Mouse (Mus musculus) heart, embryonic 10.5 days (tissue): ENCODE data around the gene Hdac10. TPM values are rescaled to one million over a fixed set of nuclear protein-coding genes. Genes with fewer than 3 reads are reported as not detected.

Experiments used
- DNase-seq: peaks from one replicate; pipeline ENCODE4 v3.0.0-alpha.2; 2017; ENCODE audit warnings: low spot score
- H3K27ac ChIP-seq: fragments of 300-500 bp; sonication (generic); 2 replicates; pipeline ENCODE4 v1.5.1; 2016; ENCODE audit warnings: mild to moderate bottlenecking
- H3K27me3 ChIP-seq: fragments of 300-500 bp; sonication (generic); 2 replicates; pipeline ENCODE4 v1.6.1; 2016; ENCODE audit warnings: mild to moderate bottlenecking; ENCODE audit not compliant: poor library complexity, insufficient read depth, severe bottlenecking
- H3K36me3 ChIP-seq: fragments of 300-500 bp; sonication (generic); 2 replicates; pipeline ENCODE4 v1.6.1; 2016; ENCODE audit warnings: mild to moderate bottlenecking, moderate library complexity
- H3K4me1 ChIP-seq: fragments of 300-500 bp; sonication (generic); 2 replicates; pipeline ENCODE4 v1.6.1; 2016; ENCODE audit warnings: mild to moderate bottlenecking
- H3K4me3 ChIP-seq: fragments of 300-500 bp; sonication (generic); 2 replicates; pipeline ENCODE4 v1.5.1; 2016; ENCODE audit warnings: mild to moderate bottlenecking, moderate library complexity
- H3K9me3 ChIP-seq: fragments of 300-500 bp; sonication (generic); 2 replicates; pipeline ENCODE4 v1.6.1; 2016; ENCODE audit warnings: mild to moderate bottlenecking, moderate library complexity
- WGBS: fragments of 180-500 bp; shearing (Covaris S2); methylation state at CpG from one replicate; pipeline ENCODE4 v1.1.7; 2016; 5-methylcytosine and 5-hydroxymethylcytosine counted together
- polyA plus RNA-seq: library from polyadenylated mRNA; unstranded; fragments of >200 nt; fragmentation: Nextera tagmentation; extraction: Ambion mirVana; gene quantifications from 2 replicates; pipeline ENCODE4 v1.2.1, GENCODE M21; 2016

Gene Hdac10
- polyA plus RNA-seq, 1 experiment from 2014 or later = 18.5 TPM

GRCm38 (mm10) chr15:89168922-89169321 is 40.4 kb upstream of the Hdac10 start:
- peak overlapping the region; percentile 46 for H3K4me3 ChIP-seq
- H3K9me3 ChIP-seq = no peaks in the 10 kb centered on the region

GRCm38 (mm10) chr15:89165478-89165877 is 37.0 kb upstream of the Hdac10 start:
- no peak for DNase-seq
- Histone ChIP-seq H3K4me3 (no peak overlapping the region), H3K4me1 (peaks cover 28% of the 10 kb centered on the region), H3K36me3 (peaks cover 87% of the 10 kb centered on the region), H3K27me3 (no peaks in the 10 kb centered on the region), H3K9me3 (no peaks in the 10 kb centered on the region), H3K27ac (no peak overlapping the region)
- 92% methylated on average over 12 of the region's 12 CpGs for WGBS

More at GRCm38 (mm10) chr15:89168922-89169321, 40.4 kb upstream of the Hdac10 start:
- peaks cover 61% of the 10 kb centered on the region for H3K4me1 ChIP-seq
- H3K36me3 ChIP-seq = peaks cover 53% of the 10 kb centered on the region
- DNase-seq = no peak
- WGBS = 41% methylated on average over 10 of the region's 10 CpGs
- H3K27me3 ChIP-seq = no peaks in the 10 kb centered on the region
- H3K27ac ChIP-seq = peak overlapping the region; percentile 88

GRCm38 (mm10) chr15:89161397-89161796 is 32.9 kb upstream of the Hdac10 start:
- WGBS = 82% methylated on average over 9 of the region's 9 CpGs
- no peak for DNase-seq
- H3K9me3 ChIP-seq = no peaks in the 10 kb centered on the region

GRCm38 (mm10) chr15:89158516-89158915 is 30.0 kb upstream of the Hdac10 start:
- Histone ChIP-seq H3K36me3 (peaks cover 100% of the 10 kb centered on the region), H3K4me3 (no peak overlapping the region), H3K27me3 (no peaks in the 10 kb centered on the region), H3K4me1 (0 out of 2 replicates have a peak, but pooled peaks cover 3% of the 10 kb centered on the region), H3K27ac (no peak overlapping the region), H3K9me3 (no peaks in the 10 kb centered on the region)
- no peak for DNase-seq
- 92% methylated on average over 16 of the region's 16 CpGs for WGBS

More at GRCm38 (mm10) chr15:89161397-89161796, 32.9 kb upstream of the Hdac10 start:
- Histone ChIP-seq H3K4me3 (no peak overlapping the region), H3K27me3 (no peaks in the 10 kb centered on the region), H3K36me3 (peaks cover 100% of the 10 kb centered on the region), H3K4me1 (0 out of 2 replicates have a peak, but pooled peaks cover 3% of the 10 kb centered on the region), H3K27ac (no peak overlapping the region)

GRCm38 (mm10) chr15:89157954-89158353 is 29.5 kb upstream of the Hdac10 start:
- H3K4me1 ChIP-seq = 0 out of 2 replicates have a peak, but pooled peaks cover 3% of the 10 kb centered on the region
- 54% methylated on average over 7 of the region's 7 CpGs for WGBS
- H3K36me3 ChIP-seq = peaks cover 97% of the 10 kb centered on the region
- no peaks in the 10 kb centered on the region for H3K27me3 ChIP-seq
- H3K4me3 ChIP-seq = no peak overlapping the region
- H3K9me3 ChIP-seq = no peaks in the 10 kb centered on the region
- H3K27ac ChIP-seq = no peak overlapping the region
- DNase-seq = peak; percentile 89

- H3K4me3 ChIP-seq = no peak overlapping the region
- H3K27ac ChIP-seq = no peak overlapping the region
- no peaks in the 10 kb centered on the region for H3K9me3 ChIP-seq
- H3K36me3 ChIP-seq = peaks cover 41% of the 10 kb centered on the region
- peaks cover 26% of the 10 kb centered on the region for H3K4me1 ChIP-seq
- DNase-seq = no peak
- H3K27me3 ChIP-seq = peaks cover 32% of the 10 kb centered on the region
These were observed 23.8 kb upstream of the Hdac10 start for GRCm38 (mm10) chr15:89152312-89152711.

- peaks cover 55% of the 10 kb centered on the region for H3K27me3 ChIP-seq
- H3K36me3 ChIP-seq = peaks cover 18% of the 10 kb centered on the region
- H3K4me3 ChIP-seq = peak overlapping the region; percentile 84
- DNase-seq = no peak
- 2% methylated on average over 13 of the region's 13 CpGs for WGBS
- H3K9me3 ChIP-seq = no peaks in the 10 kb centered on the region
- no peak overlapping the region for H3K27ac ChIP-seq
- peaks cover 40% of the 10 kb centered on the region for H3K4me1 ChIP-seq
These were observed 21.5 kb upstream of the Hdac10 start for GRCm38 (mm10) chr15:89150041-89150390.

GRCm38 (mm10) chr15:89149271-89150040 is 21.0 kb upstream of the Hdac10 start, which contains the start of gene Mapk11:
Gene Mapk11 (minus strand): TSS chr15:89149628.
- 1% methylated on average over 61 of the region's 61 CpGs for WGBS
- Histone ChIP-seq H3K4me3 (peak within 1 kb of the TSS; percentile 84), H3K9me3 (no peaks in the 10 kb centered on the region), H3K36me3 (peaks cover 12% of the 10 kb centered on the region), H3K27me3 (peaks cover 61% of the 10 kb centered on the region), H3K27ac (peak within 1 kb of the TSS; percentile 81), H3K4me1 (peaks cover 40% of the 10 kb centered on the region)
- DNase-seq = no peak

- DNase-seq = no peak
- Histone ChIP-seq H3K27ac (peak overlapping the region; percentile 81), H3K9me3 (no peaks in the 10 kb centered on the region), H3K4me3 (peak overlapping the region; percentile 84), H3K27me3 (peaks cover 68% of the 10 kb centered on the region), H3K36me3 (peaks cover 5% of the 10 kb centered on the region), H3K4me1 (peaks cover 40% of the 10 kb centered on the region)
- WGBS = 9% methylated on average over 25 of the region's 25 CpGs
These were observed 20.2 kb upstream of the Hdac10 start for GRCm38 (mm10) chr15:89148496-89149270.

GRCm38 (mm10) chr15:89147895-89148294 is 19.4 kb upstream of the Hdac10 start:
- H3K36me3 ChIP-seq = no peaks in the 10 kb centered on the region
- H3K27me3 ChIP-seq = peaks cover 76% of the 10 kb centered on the region
- H3K9me3 ChIP-seq = no peaks in the 10 kb centered on the region
- H3K4me1 ChIP-seq = peaks cover 40% of the 10 kb centered on the region
- no peak for DNase-seq
- 57% methylated on average over 4 of the region's 4 CpGs for WGBS
- no peak overlapping the region for H3K27ac ChIP-seq
- 0 out of 2 replicates have a peak overlapping the region, but pooled peaks have one; percentile 44 for H3K4me3 ChIP-seq

GRCm38 (mm10) chr15:89147456-89147855 is 19.0 kb upstream of the Hdac10 start:
- no peaks in the 10 kb centered on the region for H3K9me3 ChIP-seq
- H3K27me3 ChIP-seq = peaks cover 80% of the 10 kb centered on the region
- no peak overlapping the region for H3K27ac ChIP-seq
- peaks cover 41% of the 10 kb centered on the region for H3K4me1 ChIP-seq
- no peak for DNase-seq
- H3K4me3 ChIP-seq = 0 out of 2 replicates have a peak overlapping the region, but pooled peaks have one; percentile 44
- 24% methylated on average over 10 of the region's 10 CpGs for WGBS
- no peaks in the 10 kb centered on the region for H3K36me3 ChIP-seq

- no peak for DNase-seq
- Histone ChIP-seq H3K4me1 (peaks cover 44% of the 10 kb centered on the region), H3K9me3 (no peaks in the 10 kb centered on the region), H3K27ac (no peak overlapping the region), H3K36me3 (no peaks in the 10 kb centered on the region), H3K4me3 (peak overlapping the region; percentile 44), H3K27me3 (peaks cover 84% of the 10 kb centered on the region)
- 12% methylated on average over 16 of the region's 16 CpGs for WGBS
These were observed 18.5 kb upstream of the Hdac10 start for GRCm38 (mm10) chr15:89147024-89147423.

GRCm38 (mm10) chr15:89146537-89146936 is 18.0 kb upstream of the Hdac10 start:
- peak overlapping the region; percentile 44 for H3K4me3 ChIP-seq
- no peaks in the 10 kb centered on the region for H3K9me3 ChIP-seq
- WGBS = 2% methylated on average over 27 of the region's 27 CpGs
- H3K27ac ChIP-seq = 0 out of 2 replicates have a peak overlapping the region, but pooled peaks have one; percentile 5
- H3K4me1 ChIP-seq = peaks cover 47% of the 10 kb centered on the region
- no peak for DNase-seq
- no peaks in the 10 kb centered on the region for H3K36me3 ChIP-seq
- peaks cover 89% of the 10 kb centered on the region for H3K27me3 ChIP-seq
